Mouse (Mus musculus) thymus, adult 2 months (tissue): ENCODE data around the gene Tiam2. TPM values are rescaled to one million over a fixed set of nuclear protein-coding genes. Genes with fewer than 3 reads are reported as not detected.

ENCODE experiments used
- DNase-seq: peaks from one replicate; pipeline ENCODE4 v3.0.0; 2021
- H3K27ac ChIP-seq: fragments of 200-500 bp; 2 replicates; pipeline ENCODE4 v1.5.1; 2012; ENCODE audit warnings: low read length, control low read depth; ENCODE audit not compliant: control insufficient read depth, insufficient read depth
- H3K27me3 ChIP-seq: fragments of 200-500 bp; 2 replicates; pipeline ENCODE4 v1.6.1; 2012; ENCODE audit warnings: mild to moderate bottlenecking, low read length, moderate library complexity, mixed read lengths; ENCODE audit not compliant: control insufficient read depth, insufficient read depth
- H3K36me3 ChIP-seq: fragments of 200-500 bp; 2 replicates; pipeline ENCODE4 v1.6.1; 2012; ENCODE audit warnings: mild to moderate bottlenecking, low read length, moderate library complexity; ENCODE audit not compliant: control insufficient read depth, insufficient read depth
- H3K4me1 ChIP-seq: fragments of 200-500 bp; replicated peaks from 2 replicates; pipeline ENCODE4 v1.6.1; 2012; ENCODE audit warnings: low read length; ENCODE audit not compliant: control insufficient read depth, insufficient read depth
- H3K4me3 ChIP-seq: fragments of 200-500 bp; 2 replicates; pipeline ENCODE4 v1.5.1; 2012; ENCODE audit warnings: mild to moderate bottlenecking, low read length, control low read depth, moderate library complexity; ENCODE audit not compliant: control insufficient read depth, insufficient read depth
- CTCF ChIP-seq: fragments of 200-500 bp; IDR thresholded peaks from 2 replicates; pipeline ENCODE4 v1.5.1; 2012; ENCODE audit warnings: mild to moderate bottlenecking, control low read depth, low read length, moderate library complexity, borderline replicate concordance; ENCODE audit not compliant: control insufficient read depth, poor library complexity, insufficient read depth; ENCODE audit errors: extremely low read depth
- POLR2A ChIP-seq: fragments of 200-500 bp; IDR thresholded peaks from 2 replicates; pipeline ENCODE4 v1.6.1; 2012; ENCODE audit warnings: mild to moderate bottlenecking, low read length, control low read depth, moderate library complexity; ENCODE audit not compliant: control insufficient read depth, poor library complexity, insufficient read depth; ENCODE audit errors: extremely low read depth
- WGBS: fragments of 180-500 bp; shearing (Covaris S2); methylation state at CpG from one replicate; pipeline ENCODE4 v1.1.7; 2018; 5-methylcytosine and 5-hydroxymethylcytosine counted together
- polyA plus RNA-seq: library from polyadenylated mRNA; depleted of rRNA; stranded (reverse); fragments of >200 nt; gene quantifications from 2 replicates; pipeline ENCODE4 v1.2.3, GENCODE M21; 2012

The Tiam2 gene
- polyA plus RNA-seq, 1 experiment = 0.36 TPM

DNA sequence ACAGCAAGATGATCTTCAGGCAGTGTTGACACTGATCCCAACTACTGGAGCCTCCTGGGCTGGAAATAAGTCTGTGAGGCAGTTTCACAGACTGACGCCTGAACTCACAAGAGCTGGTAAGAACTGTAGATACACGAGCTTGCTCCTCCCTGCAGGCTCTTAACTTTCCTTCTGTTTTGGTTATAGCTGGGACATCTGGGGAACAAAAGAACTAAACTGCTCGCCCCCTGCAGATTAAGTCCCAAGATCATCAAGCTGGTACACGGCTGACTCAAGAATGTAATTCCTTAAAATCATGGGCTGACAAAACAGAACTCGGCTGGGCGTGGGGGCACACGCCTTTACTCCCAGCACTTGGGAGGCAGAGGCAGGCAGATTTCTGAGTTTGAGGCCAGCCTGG lies 204.2 kb downstream of the Tiam2 start:
- Histone ChIP-seq H3K4me1 (no peaks in the 10 kb centered on the region), H3K27ac (no peak overlapping the region), H3K4me3 (no peak overlapping the region), H3K36me3 (no peaks in the 10 kb centered on the region), H3K27me3 (no peaks in the 10 kb centered on the region)
- WGBS = 95% methylated on average over 7 of the region's 7 CpGs
- no peak for TF ChIP-seq POLR2A
- no peak for TF ChIP-seq CTCF
- no peak for DNase-seq

DNA sequence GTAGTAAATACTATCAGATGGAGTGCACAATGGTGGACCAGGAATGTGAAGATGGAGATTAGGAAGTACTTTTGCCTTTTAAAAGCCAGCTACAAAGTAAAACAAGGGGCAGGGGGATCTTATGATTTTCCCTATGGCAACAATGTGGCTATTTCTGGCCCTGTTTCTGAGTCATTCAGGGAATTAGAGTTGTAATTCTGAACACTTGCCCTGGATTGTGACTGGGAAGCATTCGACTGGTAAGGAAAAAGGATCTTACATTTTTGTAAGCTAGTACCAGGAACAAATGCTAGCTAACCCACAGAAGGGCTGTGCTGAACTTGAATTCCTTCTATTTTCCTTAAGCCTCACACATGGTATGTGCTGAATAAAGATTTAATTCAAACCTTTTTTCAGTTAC lies 205.3 kb downstream of the Tiam2 start:
- TF ChIP-seq CTCF (no peak), POLR2A (no peak)
- WGBS = 98% methylated on average over 1 of the region's 1 CpGs
- Histone ChIP-seq H3K27me3 (no peaks in the 10 kb centered on the region), H3K36me3 (no peaks in the 10 kb centered on the region), H3K4me1 (no peaks in the 10 kb centered on the region), H3K27ac (no peak overlapping the region), H3K4me3 (no peak overlapping the region)
- no peak for DNase-seq

- TF ChIP-seq CTCF (no peak), POLR2A (no peak)
- H3K4me1 ChIP-seq = no peaks in the 10 kb centered on the region
- no peaks in the 10 kb centered on the region for H3K36me3 ChIP-seq
- H3K27ac ChIP-seq = no peak within 1 kb of the TSS
- WGBS = 95% methylated on average over 4 of the region's 4 CpGs
- no peaks in the 10 kb centered on the region for H3K27me3 ChIP-seq
- DNase-seq = no peak
- H3K4me3 ChIP-seq = no peak within 1 kb of the TSS
Measured at GRCm38 (mm10) chr17:3532254-3532653, 205.9 kb downstream of the Tiam2 start, which contains the start of gene Cldn20. Gene Cldn20 (plus strand): TSS chr17:3532554.

GRCm38 (mm10) chr17:3533425-3533824 lies 207.1 kb downstream of the Tiam2 start:
- Histone ChIP-seq H3K27ac (no peak overlapping the region), H3K4me1 (no peaks in the 10 kb centered on the region), H3K4me3 (no peak overlapping the region), H3K36me3 (no peaks in the 10 kb centered on the region), H3K27me3 (no peaks in the 10 kb centered on the region)
- peak; percentile 37 for DNase-seq
- TF ChIP-seq POLR2A (no peak), CTCF (no peak)
- 56% methylated on average over 1 of the region's 1 CpGs for WGBS

DNA sequence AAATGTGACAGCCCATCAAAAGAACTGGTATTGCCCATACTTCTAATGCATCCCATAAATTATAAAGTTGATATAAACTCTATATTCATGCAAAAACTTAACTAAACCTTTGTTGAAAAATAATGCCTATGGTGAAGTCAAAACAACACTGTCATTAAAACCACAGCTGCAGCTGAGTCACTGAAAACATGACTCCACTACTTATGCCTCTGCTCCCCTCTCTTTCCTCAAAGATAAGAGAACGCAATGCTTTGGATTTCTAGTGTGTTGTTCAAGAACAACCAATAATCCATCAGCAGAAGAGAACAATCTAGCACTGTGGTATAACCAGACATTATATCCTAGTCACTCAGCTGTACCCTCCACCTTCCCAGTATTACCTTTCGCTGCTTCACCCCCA lies 213.9 kb downstream of the Tiam2 start:
- Histone ChIP-seq H3K4me1 (no peaks in the 10 kb centered on the region), H3K27me3 (no peaks in the 10 kb centered on the region), H3K36me3 (no peaks in the 10 kb centered on the region), H3K4me3 (no peak overlapping the region), H3K27ac (no peak overlapping the region)
- TF ChIP-seq CTCF = no peak
- no peak for TF ChIP-seq POLR2A
- no peak for DNase-seq
- 96% methylated on average over 2 of the region's 2 CpGs for WGBS

DNA sequence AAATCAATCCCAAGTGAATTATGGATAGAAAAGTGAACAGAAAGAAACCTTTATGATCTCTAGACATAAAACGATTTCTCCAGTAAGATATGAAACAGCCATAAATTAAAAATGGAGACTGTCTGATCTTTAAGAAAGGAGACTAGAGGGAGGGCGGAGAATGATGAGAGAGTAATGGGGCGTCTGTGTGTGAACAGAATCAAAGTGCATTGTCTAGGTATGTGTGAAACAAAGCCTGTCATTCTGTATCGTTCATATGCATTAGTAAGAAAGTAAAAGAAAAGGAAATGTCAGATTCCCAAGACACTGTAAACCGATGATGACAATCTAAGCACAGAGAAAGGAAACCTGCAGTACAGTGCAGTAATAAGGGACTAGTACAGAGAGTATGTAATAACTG lies 214.7 kb downstream of the Tiam2 start:
- no peak overlapping the region for H3K4me3 ChIP-seq
- no peaks in the 10 kb centered on the region for H3K4me1 ChIP-seq
- DNase-seq = no peak
- 95% methylated on average over 5 of the region's 5 CpGs for WGBS
- no peaks in the 10 kb centered on the region for H3K27me3 ChIP-seq
- TF ChIP-seq CTCF (no peak), POLR2A (no peak)
- H3K27ac ChIP-seq = no peak overlapping the region
- no peaks in the 10 kb centered on the region for H3K36me3 ChIP-seq

- no peaks in the 10 kb centered on the region for H3K27me3 ChIP-seq
- TF ChIP-seq CTCF = no peak
- TF ChIP-seq POLR2A = no peak
- no peak overlapping the region for H3K4me3 ChIP-seq
- H3K27ac ChIP-seq = no peak overlapping the region
- H3K36me3 ChIP-seq = no peaks in the 10 kb centered on the region
- no peak for DNase-seq
- no peaks in the 10 kb centered on the region for H3K4me1 ChIP-seq
- 89% methylated on average over 7 of the region's 7 CpGs for WGBS
Measured at GRCm38 (mm10) chr17:3547725-3548124, 221.4 kb downstream of the Tiam2 start.

GRCm38 (mm10) chr17:3556251-3556650 lies 229.9 kb downstream of the Tiam2 start:
- no peak overlapping the region for H3K27ac ChIP-seq
- no peaks in the 10 kb centered on the region for H3K36me3 ChIP-seq
- H3K4me1 ChIP-seq = no peaks in the 10 kb centered on the region; the same call in 1 of the 2 replicates
- no peak for DNase-seq
- no peaks in the 10 kb centered on the region for H3K27me3 ChIP-seq
- no peak overlapping the region for H3K4me3 ChIP-seq
- no peak for TF ChIP-seq CTCF
- TF ChIP-seq POLR2A = no peak
- 91% methylated on average over 1 of the region's 1 CpGs for WGBS
